ENCODE assay signal across 8 mouse cellular contexts in genomic region chr7:75118022-75118673, GRCm38 (mm10).
A peak's percentile ranks its signal among the peaks of the same experiment; 100 is the strongest.
DNase-seq lines count a peak whose midpoint lies in the region; ATAC-seq lines count a peak whose summit lies in the region.

No protein-coding gene starts in this region.

- H3K36me3 ChIP-seq in embryonic facial prominence, embryonic 11.5 days (replicated peaks; ENCODE audit: control insufficient read depth, insufficient read depth, low read depth, low read length): no peaks in the 10 kb centered on the region
- no peaks in the 10 kb centered on the region for H3K36me3 ChIP-seq in hindbrain, embryonic 10.5 days
- no peaks in the 10 kb centered on the region for H3K36me3 ChIP-seq in midbrain, embryonic 10.5 days

- no peaks in the 10 kb centered on the region for H3K9me3 ChIP-seq in embryonic facial prominence, embryonic 11.5 days (replicated peaks; ENCODE audit: control insufficient read depth, low read length)
- no peaks in the 10 kb centered on the region for H3K9me3 ChIP-seq in hindbrain, embryonic 10.5 days
- H3K9me3 ChIP-seq in midbrain, embryonic 10.5 days (replicated peaks): no peaks in the 10 kb centered on the region

- no peaks in the 10 kb centered on the region; the same call in 1 of the 2 replicates for H3K4me1 ChIP-seq in embryonic facial prominence, embryonic 11.5 days (ENCODE audit: control insufficient read depth, insufficient read depth, low read length)
- H3K4me1 ChIP-seq in hindbrain, embryonic 10.5 days (replicated peaks): no peaks in the 10 kb centered on the region
- H3K4me1 ChIP-seq in midbrain, embryonic 10.5 days: no peaks in the 10 kb centered on the region; the same call in 1 of the 2 replicates

- peak; percentile 10 to 15 for DNase-seq in urinary bladder, postnatal 36 days (ENCODE audit: low spot score in 2 of 2)
- no peak for DNase-seq in urinary bladder, postnatal 25 days (ENCODE audit: low spot score)
- peak; percentile 77 for DNase-seq in embryonic facial prominence, embryonic 11.5 days (ENCODE audit: low spot score)
- DNase-seq in hindbrain, embryonic 10.5 days (ENCODE audit: low spot score): no peak
- peak; percentile 64 for DNase-seq in layer of hippocampus, adult 9-11 months
- DNase-seq in midbrain, embryonic 10.5 days (ENCODE audit: low spot score): no peak
- DNase-seq in thymus, postnatal 25 days: peak; percentile 36
- DNase-seq in frontal cortex, postnatal 10 days (ENCODE audit: low spot score in 2 of 2): no peak

- no peak overlapping the region for H3K4me3 ChIP-seq in embryonic facial prominence, embryonic 11.5 days (ENCODE audit: low read depth, low read length)
- peak overlapping the region; percentile 41 for H3K4me3 ChIP-seq in hindbrain, embryonic 10.5 days
- peak overlapping the region; percentile 40 for H3K4me3 ChIP-seq in midbrain, embryonic 10.5 days

- ATAC-seq in embryonic facial prominence, embryonic 11.5 days (replicated peaks; ENCODE audit: insufficient number of reproducible peaks, low FRiP score, low TSS enrichment, low read depth): peak; percentile 78

- no peaks in the 10 kb centered on the region for H3K27me3 ChIP-seq in embryonic facial prominence, embryonic 11.5 days (ENCODE audit: control insufficient read depth, insufficient read depth, low read length)
- H3K27me3 ChIP-seq in hindbrain, embryonic 10.5 days (ENCODE audit: insufficient read depth, poor library complexity, severe bottlenecking): no peaks in the 10 kb centered on the region
- H3K27me3 ChIP-seq in midbrain, embryonic 10.5 days (ENCODE audit: low read depth, poor library complexity, severe bottlenecking): no peaks in the 10 kb centered on the region

- no peak overlapping the region for H3K27ac ChIP-seq in embryonic facial prominence, embryonic 11.5 days (replicated peaks; ENCODE audit: low read depth, low read length)
- H3K27ac ChIP-seq in hindbrain, embryonic 10.5 days: peak overlapping the region; percentile 71
- peak overlapping the region; percentile 68 for H3K27ac ChIP-seq in midbrain, embryonic 10.5 days (replicated peaks)

- WGBS in embryonic facial prominence, embryonic 11.5 days: 42% methylated on average over 7 of the region's 7 CpGs
- WGBS in hindbrain, embryonic 10.5 days: 45% methylated on average over 7 of the region's 7 CpGs
- 52% methylated on average over 7 of the region's 7 CpGs for WGBS in midbrain, embryonic 10.5 days

- H3K9ac ChIP-seq in embryonic facial prominence, embryonic 11.5 days (replicated peaks; ENCODE audit: low read length): peak overlapping the region; percentile 34; the same call in 1 of the 2 replicates

- H3K4me2 ChIP-seq in embryonic facial prominence, embryonic 11.5 days (ENCODE audit: low read depth, low read length): peak overlapping the region; percentile 21

Comparison
In these comparisons a context has a peak if more than half of its experiments do, and no peak if none do; other contexts are left out.
1. DNase-seq: peak in urinary bladder, postnatal 36 days (2 of 2), embryonic facial prominence, embryonic 11.5 days (single experiment), layer of hippocampus, adult 9-11 months (single experiment) and thymus, postnatal 25 days (single experiment); none in urinary bladder, postnatal 25 days (single experiment), hindbrain, embryonic 10.5 days (single experiment), midbrain, embryonic 10.5 days (single experiment) and frontal cortex, postnatal 10 days (0 of 2).